Mouse (Mus musculus): ENCODE data around the gene Wdfy2. TPM values are rescaled to one million over a fixed set of nuclear protein-coding genes. Genes with fewer than 3 reads are reported as not detected.

Wdfy2 gene
- 15.3 and 15.5 TPM in 2 replicates for polyA plus RNA-seq (2012; rRNA removed)

GRCm38 (mm10) chr14:62837641-62838252 is at the start of gene Wdfy2:
Gene Wdfy2, plus strand, starts transcription at chr14:62837678.
- Histone ChIP-seq H3K4me1 (replicated peaks; ENCODE audit: control insufficient read depth, insufficient read depth, low read length) (peaks cover 5% of the 10 kb centered on the region), H3K27ac (ENCODE audit: control insufficient read depth, insufficient read depth, low read length) (peak within 1 kb of the TSS; percentile 3; the same call in 1 of the 2 replicates), H3K36me3 (ENCODE audit: control insufficient read depth, insufficient read depth, low read length) (no peaks in the 10 kb centered on the region), H3K27me3 (ENCODE audit: control insufficient read depth, insufficient read depth, low read length) (no peaks in the 10 kb centered on the region), H3K4me3 (ENCODE audit: control insufficient read depth, insufficient read depth, low read length) (peak within 1 kb of the TSS; percentile 95)
- under 1% methylated on average over 48 of the region's 49 CpGs for WGBS
- no peak for DNase-seq
- TF ChIP-seq POLR2A (IDR thresholded peaks at IDR 0.05; ENCODE audit: control insufficient read depth, extremely low read depth, insufficient read depth, low read length, poor library complexity), result no peak
- TF ChIP-seq CTCF (IDR thresholded peaks at IDR 0.05; ENCODE audit: borderline replicate concordance, control insufficient read depth, extremely low read depth, insufficient read depth, low read length, poor library complexity), result 0 out of 2 replicates have a peak, but pooled peaks have one; percentile 16

- Histone ChIP-seq H3K27ac (ENCODE audit: control insufficient read depth, insufficient read depth, low read length) (no peak overlapping the region), H3K36me3 (ENCODE audit: control insufficient read depth, insufficient read depth, low read length) (no peaks in the 10 kb centered on the region), H3K4me3 (ENCODE audit: control insufficient read depth, insufficient read depth, low read length) (no peak overlapping the region), H3K4me1 (replicated peaks; ENCODE audit: control insufficient read depth, insufficient read depth, low read length) (no peaks in the 10 kb centered on the region), H3K27me3 (ENCODE audit: control insufficient read depth, insufficient read depth, low read length) (no peaks in the 10 kb centered on the region)
- 35% methylated on average over 4 of the region's 4 CpGs for WGBS
- no peak for TF ChIP-seq CTCF (IDR thresholded peaks at IDR 0.05; ENCODE audit: borderline replicate concordance, control insufficient read depth, extremely low read depth, insufficient read depth, low read length, poor library complexity)
- TF ChIP-seq POLR2A (IDR thresholded peaks at IDR 0.05; ENCODE audit: control insufficient read depth, extremely low read depth, insufficient read depth, low read length, poor library complexity), result no peak
- no peak for DNase-seq
Measured at GRCm38 (mm10) chr14:62789282-62789681, 48.2 kb upstream of the Wdfy2 start.

- peaks cover 3% of the 10 kb centered on the region for H3K4me1 ChIP-seq (replicated peaks; ENCODE audit: control insufficient read depth, insufficient read depth, low read length)
- H3K36me3 ChIP-seq (ENCODE audit: control insufficient read depth, insufficient read depth, low read length), result no peaks in the 10 kb centered on the region
- H3K27ac ChIP-seq (ENCODE audit: control insufficient read depth, insufficient read depth, low read length), result no peak overlapping the region
- H3K4me3 ChIP-seq (ENCODE audit: control insufficient read depth, insufficient read depth, low read length), result no peak overlapping the region
- DNase-seq, result no peak
- H3K27me3 ChIP-seq (ENCODE audit: control insufficient read depth, insufficient read depth, low read length), result no peaks in the 10 kb centered on the region
- TF ChIP-seq POLR2A (IDR thresholded peaks at IDR 0.05; ENCODE audit: control insufficient read depth, extremely low read depth, insufficient read depth, low read length, poor library complexity) (no peak), CTCF (IDR thresholded peaks at IDR 0.05; ENCODE audit: borderline replicate concordance, control insufficient read depth, extremely low read depth, insufficient read depth, low read length, poor library complexity) (no peak)
- 85% methylated on average over 7 of the region's 7 CpGs for WGBS
Measured at GRCm38 (mm10) chr14:62795719-62796118, 41.8 kb upstream of the Wdfy2 start.

GRCm38 (mm10) chr14:62798608-62799101 is 38.8 kb upstream of the Wdfy2 start:
- H3K27me3 ChIP-seq (ENCODE audit: control insufficient read depth, insufficient read depth, low read length), result no peaks in the 10 kb centered on the region
- no peak overlapping the region for H3K4me3 ChIP-seq (ENCODE audit: control insufficient read depth, insufficient read depth, low read length)
- DNase-seq, result no peak
- H3K27ac ChIP-seq (ENCODE audit: control insufficient read depth, insufficient read depth, low read length), result no peak overlapping the region
- WGBS, result 48% methylated on average over 4 of the region's 4 CpGs
- no peaks in the 10 kb centered on the region for H3K36me3 ChIP-seq (ENCODE audit: control insufficient read depth, insufficient read depth, low read length)
- no peak for TF ChIP-seq POLR2A (IDR thresholded peaks at IDR 0.05; ENCODE audit: control insufficient read depth, extremely low read depth, insufficient read depth, low read length, poor library complexity)
- no peak for TF ChIP-seq CTCF (IDR thresholded peaks at IDR 0.05; ENCODE audit: borderline replicate concordance, control insufficient read depth, extremely low read depth, insufficient read depth, low read length, poor library complexity)
- H3K4me1 ChIP-seq (replicated peaks; ENCODE audit: control insufficient read depth, insufficient read depth, low read length), result peaks cover 3% of the 10 kb centered on the region

GRCm38 (mm10) chr14:62800791-62801190 is 36.7 kb upstream of the Wdfy2 start:
- no peak overlapping the region for H3K27ac ChIP-seq (ENCODE audit: control insufficient read depth, insufficient read depth, low read length)

GRCm38 (mm10) chr14:62803204-62803603 is 34.3 kb upstream of the Wdfy2 start:
- 93% methylated on average over 5 of the region's 5 CpGs for WGBS
- Histone ChIP-seq H3K36me3 (ENCODE audit: control insufficient read depth, insufficient read depth, low read length) (no peaks in the 10 kb centered on the region), H3K4me3 (ENCODE audit: control insufficient read depth, insufficient read depth, low read length) (no peak overlapping the region), H3K27ac (ENCODE audit: control insufficient read depth, insufficient read depth, low read length) (no peak overlapping the region), H3K4me1 (replicated peaks; ENCODE audit: control insufficient read depth, insufficient read depth, low read length) (peaks cover 3% of the 10 kb centered on the region), H3K27me3 (ENCODE audit: control insufficient read depth, insufficient read depth, low read length) (no peaks in the 10 kb centered on the region)
- DNase-seq, result no peak
- TF ChIP-seq POLR2A (IDR thresholded peaks at IDR 0.05; ENCODE audit: control insufficient read depth, extremely low read depth, insufficient read depth, low read length, poor library complexity) (no peak), CTCF (IDR thresholded peaks at IDR 0.05; ENCODE audit: borderline replicate concordance, control insufficient read depth, extremely low read depth, insufficient read depth, low read length, poor library complexity) (no peak)

More at GRCm38 (mm10) chr14:62800791-62801190, 36.7 kb upstream of the Wdfy2 start:
- Histone ChIP-seq H3K4me1 (replicated peaks; ENCODE audit: control insufficient read depth, insufficient read depth, low read length) (peaks cover 3% of the 10 kb centered on the region), H3K27me3 (ENCODE audit: control insufficient read depth, insufficient read depth, low read length) (no peaks in the 10 kb centered on the region), H3K4me3 (ENCODE audit: control insufficient read depth, insufficient read depth, low read length) (no peak overlapping the region), H3K36me3 (ENCODE audit: control insufficient read depth, insufficient read depth, low read length) (no peaks in the 10 kb centered on the region)
- TF ChIP-seq CTCF (IDR thresholded peaks at IDR 0.05; ENCODE audit: borderline replicate concordance, control insufficient read depth, extremely low read depth, insufficient read depth, low read length, poor library complexity) (no peak), POLR2A (IDR thresholded peaks at IDR 0.05; ENCODE audit: control insufficient read depth, extremely low read depth, insufficient read depth, low read length, poor library complexity) (no peak)
- DNase-seq, result no peak
- 82% methylated on average over 3 of the region's 3 CpGs for WGBS
